Mouse (Mus musculus) intestine, embryonic 15.5 days (tissue): Measurements from ENCODE around the gene 5530400C23Rik. TPM values are rescaled to one million over a fixed set of nuclear protein-coding genes. Genes with fewer than 3 reads are reported as not detected.
"Not testable (repeated sequence)": the region's sequence is repeated elsewhere in the genome, so short reads cannot be mapped to it uniquely, and the experiment has no call there.

Experiments
- ATAC-seq: fragments of 200-750 bp; cut with Nextera tagmentation; 2 replicates; pipeline ENCODE4 v1.8.0; 2017; ENCODE audit warnings: moderate TSS enrichment, moderate library complexity
- H3K27ac ChIP-seq: fragments of 300-500 bp; sonication (generic); 2 replicates; pipeline ENCODE4 v1.5.1; 2015; ENCODE audit warnings: mild to moderate bottlenecking, inconsistent platforms
- H3K27me3 ChIP-seq: fragments of 300-500 bp; sonication (generic); replicated peaks from 2 replicates; pipeline ENCODE4 v1.6.1; 2015; ENCODE audit warnings: inconsistent platforms
- H3K36me3 ChIP-seq: fragments of 300-500 bp; sonication (generic); 2 replicates; pipeline ENCODE4 v1.6.1; 2015; ENCODE audit warnings: inconsistent platforms
- H3K4me1 ChIP-seq: fragments of 300-500 bp; sonication (generic); replicated peaks from 2 replicates; pipeline ENCODE4 v1.6.1; 2015; ENCODE audit warnings: inconsistent platforms
- H3K4me2 ChIP-seq: fragments of 300-500 bp; sonication (generic); replicated peaks from 2 replicates; pipeline ENCODE4 v1.6.1; 2015; ENCODE audit warnings: mild to moderate bottlenecking, inconsistent platforms
- H3K4me3 ChIP-seq: fragments of 300-500 bp; sonication (generic); replicated peaks from 2 replicates; pipeline ENCODE4 v1.5.1; 2015; ENCODE audit warnings: inconsistent platforms
- H3K9ac ChIP-seq: fragments of 300-500 bp; sonication (generic); 2 replicates; pipeline ENCODE4 v1.6.1; 2015; ENCODE audit warnings: inconsistent platforms
- H3K9me3 ChIP-seq: fragments of 300-500 bp; sonication (generic); 2 replicates; pipeline ENCODE4 v1.6.1; 2016; ENCODE audit warnings: inconsistent platforms
- WGBS: fragments of 180-500 bp; shearing (Covaris S2); methylation state at CpG from one replicate; pipeline ENCODE4 v1.1.7; 2015; 5-methylcytosine and 5-hydroxymethylcytosine counted together
- polyA plus RNA-seq: library from polyadenylated mRNA; unstranded; fragments of >200 nt; fragmentation: Nextera tagmentation; extraction: Ambion mirVana; gene quantifications from 2 replicates; pipeline ENCODE4 v1.2.1, GENCODE M21; 2015

The 5530400C23Rik gene
- not detected in 2 replicates for polyA plus RNA-seq

- not testable (repeated sequence) for ATAC-seq, H3K9ac ChIP-seq, H3K9me3 ChIP-seq
These were observed at the start of gene 5530400C23Rik for GRCm38 (mm10) chr6:133291916-133292315. 5530400C23Rik (plus strand) TSS chr6:133292216.

GRCm38 (mm10) chr6:133305952-133306715 is 14.1 kb downstream of the 5530400C23Rik start:
- H3K4me3 ChIP-seq, result no peak overlapping the region
- ATAC-seq, result no peak
- WGBS, result 73% methylated on average over 3 of the region's 3 CpGs

More at GRCm38 (mm10) chr6:133291916-133292315, at the start of gene 5530400C23Rik:
- not testable (repeated sequence) for H3K36me3 ChIP-seq, H3K4me3 ChIP-seq, H3K4me1 ChIP-seq, H3K4me2 ChIP-seq, H3K27me3 ChIP-seq, H3K27ac ChIP-seq

GRCm38 (mm10) chr6:133313896-133314295 is 21.9 kb downstream of the 5530400C23Rik start:
- 93% methylated on average over 2 of the region's 2 CpGs for WGBS

More at GRCm38 (mm10) chr6:133305952-133306715, 14.1 kb downstream of the 5530400C23Rik start:
- H3K27me3 ChIP-seq, result no peaks in the 10 kb centered on the region
- no peaks in the 10 kb centered on the region for H3K36me3 ChIP-seq
- no peaks in the 10 kb centered on the region for H3K9me3 ChIP-seq
- H3K27ac ChIP-seq, result no peak overlapping the region
- no peak overlapping the region for H3K4me2 ChIP-seq
- no peak overlapping the region for H3K9ac ChIP-seq
- H3K4me1 ChIP-seq, result no peaks in the 10 kb centered on the region

GRCm38 (mm10) chr6:133338535-133338934 is 46.5 kb downstream of the 5530400C23Rik start:
- Histone ChIP-seq H3K27me3 (no peaks in the 10 kb centered on the region), H3K36me3 (no peaks in the 10 kb centered on the region), H3K4me3 (no peak overlapping the region), H3K9ac (no peak overlapping the region), H3K27ac (no peak overlapping the region), H3K4me2 (no peak overlapping the region), H3K9me3 (no peaks in the 10 kb centered on the region), H3K4me1 (no peaks in the 10 kb centered on the region)
- no peak for ATAC-seq
- 75% methylated on average over 1 of the region's 1 CpGs for WGBS

More at GRCm38 (mm10) chr6:133313896-133314295, 21.9 kb downstream of the 5530400C23Rik start:
- H3K4me1 ChIP-seq, H3K9ac ChIP-seq, ATAC-seq, H3K27ac ChIP-seq, H3K4me3 ChIP-seq, H3K27me3 ChIP-seq, H3K4me2 ChIP-seq, H3K36me3 ChIP-seq, H3K9me3 ChIP-seq: not testable (repeated sequence)

- not testable (repeated sequence) for H3K4me3 ChIP-seq, H3K36me3 ChIP-seq, H3K4me2 ChIP-seq, H3K9ac ChIP-seq, H3K27ac ChIP-seq, H3K9me3 ChIP-seq, H3K4me1 ChIP-seq, H3K27me3 ChIP-seq
- WGBS, result 12% methylated on average over 5 of the region's 5 CpGs
- peak; percentile 98 for ATAC-seq
These were observed 49.7 kb downstream of the 5530400C23Rik start for GRCm38 (mm10) chr6:133341731-133342130.

Other genes with a start within 250 kb of the 5530400C23Rik start
- not detected in 2 replicates for gene Tas2r140, start 236.4 kb upstream of the 5530400C23Rik start, polyA plus RNA-seq
- 78.2 and 99.2 TPM in 2 replicates for gene Smim10l1, start 187.3 kb upstream of the 5530400C23Rik start, polyA plus RNA-seq